Mouse (Mus musculus): Measurements from ENCODE around the gene 1700019A02Rik.

Gene 1700019A02Rik

GRCm38 (mm10) chr1:53187536-53187935 lies at the start of gene 1700019A02Rik:
Gene 1700019A02Rik (minus strand): TSS chr1:53187636.
- no peak for DNase-seq (ENCODE audit: low spot score)

- no peak for DNase-seq (ENCODE audit: low spot score)
Measured at GRCm38 (mm10) chr1:53226063-53226462, 38.6 kb upstream of the 1700019A02Rik start.

- peak; percentile 2 for DNase-seq (ENCODE audit: low spot score)
Measured at GRCm38 (mm10) chr1:53225616-53226015, 38.2 kb upstream of the 1700019A02Rik start.

- no peak for DNase-seq (ENCODE audit: low spot score)
Measured at GRCm38 (mm10) chr1:53224775-53225174, 37.3 kb upstream of the 1700019A02Rik start.

GRCm38 (mm10) chr1:53210136-53210535 lies 22.7 kb upstream of the 1700019A02Rik start:
- no peak for DNase-seq (ENCODE audit: low spot score)

DNA sequence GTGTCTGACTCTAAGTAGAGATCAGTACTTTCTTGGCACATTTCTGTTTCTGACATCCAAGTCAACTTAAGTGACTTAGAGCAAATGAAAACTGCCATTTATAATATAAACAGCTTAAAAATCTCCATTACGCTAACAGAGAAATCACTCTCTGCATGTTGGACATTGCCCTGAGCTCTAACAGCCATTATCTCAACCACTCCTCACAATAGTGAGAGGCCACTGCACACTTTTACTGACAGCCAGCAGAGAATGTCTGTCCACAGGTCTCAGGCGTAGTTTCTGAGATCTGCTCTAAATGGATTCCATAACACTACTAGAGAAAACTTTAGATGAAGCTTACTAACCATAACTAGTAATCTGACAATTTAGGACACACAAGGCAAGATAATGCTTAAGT lies 16.5 kb upstream of the 1700019A02Rik start:
- no peak for DNase-seq (ENCODE audit: low spot score)

DNA sequence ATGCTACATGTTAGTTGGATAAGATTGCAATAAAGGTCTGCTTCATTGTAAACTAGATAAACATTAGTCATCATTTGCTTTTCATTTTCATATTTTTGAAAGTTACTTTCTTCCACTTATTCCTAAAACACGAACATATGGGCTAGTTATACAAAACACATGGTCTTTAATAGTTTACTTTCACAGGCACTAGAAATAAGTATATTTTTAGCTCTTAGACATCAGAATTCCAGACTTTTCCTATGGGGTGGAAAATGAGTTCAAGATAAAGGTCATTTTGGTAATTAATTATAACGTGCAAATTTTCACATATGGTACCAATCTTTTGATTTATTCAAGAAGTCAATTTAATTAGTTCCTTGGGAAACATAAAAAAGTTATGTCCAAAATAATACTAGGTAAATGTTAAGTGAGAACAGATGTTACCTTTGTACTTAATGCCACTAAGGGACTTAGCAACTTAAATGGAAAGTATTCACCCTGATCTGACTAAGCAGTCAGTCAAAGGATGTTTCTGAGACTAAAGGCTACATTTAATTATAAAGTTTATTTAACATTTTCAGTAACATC lies 14.3 kb upstream of the 1700019A02Rik start:
- no peak for DNase-seq (ENCODE audit: low spot score)

GRCm38 (mm10) chr1:53194536-53194935 lies 7.1 kb upstream of the 1700019A02Rik start:
- DNase-seq (ENCODE audit: low spot score), result no peak

DNA sequence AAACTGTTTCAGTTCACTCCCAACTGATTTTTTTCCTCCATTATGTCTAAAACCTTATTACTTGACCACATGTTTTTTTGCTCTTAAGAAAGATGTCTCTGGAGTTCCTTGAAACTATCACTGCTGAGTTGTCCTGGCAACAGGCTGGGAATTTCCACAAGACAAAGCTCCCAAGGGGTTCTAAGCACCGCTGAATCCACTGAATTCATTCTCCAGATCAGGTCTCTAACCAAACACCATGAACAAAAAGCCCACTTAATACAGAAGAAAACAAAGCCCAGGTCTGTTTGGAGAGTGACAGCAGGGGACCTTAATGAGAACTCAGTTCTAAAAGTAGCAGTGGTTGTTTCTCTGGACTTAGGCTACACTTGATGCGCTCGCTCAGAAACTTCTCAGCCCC lies 3.8 kb upstream of the 1700019A02Rik start:
- no peak for DNase-seq (ENCODE audit: low spot score)

DNA sequence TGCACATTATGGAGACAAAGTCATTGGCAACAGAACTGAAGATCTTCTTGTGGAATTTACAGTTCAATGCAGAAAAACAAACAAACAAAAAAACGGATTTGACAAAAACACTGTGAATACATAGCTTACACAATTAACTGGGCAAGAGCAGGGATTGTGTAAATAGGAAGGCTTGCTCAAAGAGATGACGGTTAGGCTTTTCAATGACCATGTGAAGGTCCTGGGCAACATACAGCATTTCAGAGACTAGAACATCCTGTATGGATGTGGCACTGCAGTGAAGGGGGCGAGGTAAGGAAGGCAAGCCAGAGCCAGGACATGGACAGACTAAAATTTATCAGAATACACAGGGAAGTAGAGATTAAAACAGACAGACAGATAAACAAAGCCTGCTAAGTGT lies 2.2 kb upstream of the 1700019A02Rik start:
- DNase-seq (ENCODE audit: low spot score), result no peak

GRCm38 (mm10) chr1:53186301-53186700 lies 1.1 kb downstream of the 1700019A02Rik start:
- DNase-seq (ENCODE audit: low spot score), result peak; percentile 57

DNA sequence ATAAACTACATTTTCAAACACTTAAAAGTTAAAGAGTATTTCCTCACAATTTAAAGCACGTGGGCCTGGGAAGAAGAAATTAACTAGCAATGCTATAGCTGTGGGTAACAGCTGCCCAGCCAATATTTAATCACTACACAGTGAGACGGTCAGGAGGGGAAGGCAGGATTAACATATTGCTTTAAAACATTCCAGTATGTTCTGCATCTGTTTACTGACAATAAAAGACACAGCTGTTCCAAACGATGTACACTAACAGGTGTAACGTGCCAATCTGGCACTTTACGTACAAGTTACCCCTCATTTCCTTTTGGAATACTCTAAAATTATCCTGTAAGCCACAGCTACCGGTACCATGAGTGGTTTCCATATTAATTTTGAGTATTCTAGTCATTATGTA lies 29.7 kb downstream of the 1700019A02Rik start:
- no peak for DNase-seq (ENCODE audit: low spot score)

DNA sequence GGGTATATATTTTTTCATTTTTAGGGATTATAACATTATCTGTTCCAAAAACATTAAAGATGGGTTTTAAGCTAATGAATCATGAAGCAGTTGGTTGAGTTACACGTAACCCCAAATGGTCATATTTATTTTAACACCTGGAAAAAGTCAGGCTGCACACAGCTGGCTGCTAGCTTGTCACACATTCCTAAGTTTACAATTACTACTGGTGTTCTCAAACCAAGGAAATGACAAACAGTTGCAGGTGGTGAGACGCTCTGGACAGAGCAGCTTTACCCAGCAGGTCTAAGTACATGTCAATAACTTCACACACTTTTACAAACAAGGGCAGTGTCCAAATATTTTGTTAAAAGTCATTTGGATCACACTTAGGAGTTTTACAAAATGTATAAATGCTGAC lies 64.4 kb downstream of the 1700019A02Rik start:
- no peak for DNase-seq (ENCODE audit: low spot score)

DNA sequence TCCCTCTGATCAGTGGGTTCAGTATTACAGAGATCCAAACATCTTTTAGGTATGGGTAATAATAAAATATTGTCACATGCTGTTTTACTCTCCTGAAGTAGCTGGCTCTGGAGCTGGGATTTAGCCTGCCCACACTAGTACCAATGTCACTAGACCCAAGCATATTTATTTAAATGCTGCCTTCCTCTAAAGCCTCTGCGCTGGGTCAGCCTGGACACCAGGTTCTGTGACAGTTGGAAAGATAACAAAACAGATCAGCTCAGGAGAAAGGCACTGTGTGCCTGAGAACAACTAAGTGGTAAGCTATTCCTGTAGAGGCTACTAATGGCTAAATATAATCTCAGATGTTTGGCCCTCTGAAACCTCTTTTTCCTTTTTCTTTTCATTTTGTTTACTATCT lies 76.9 kb downstream of the 1700019A02Rik start:
- DNase-seq (ENCODE audit: low spot score), result no peak

All from retina, embryonic 14.5 days (tissue).